Mouse (Mus musculus): ENCODE data around the gene Dennd4b. TPM values are rescaled to one million over a fixed set of nuclear protein-coding genes. Genes with fewer than 3 reads are reported as not detected.

The Dennd4b gene
- polyA plus RNA-seq, 1 experiment = 104 TPM

DNA sequence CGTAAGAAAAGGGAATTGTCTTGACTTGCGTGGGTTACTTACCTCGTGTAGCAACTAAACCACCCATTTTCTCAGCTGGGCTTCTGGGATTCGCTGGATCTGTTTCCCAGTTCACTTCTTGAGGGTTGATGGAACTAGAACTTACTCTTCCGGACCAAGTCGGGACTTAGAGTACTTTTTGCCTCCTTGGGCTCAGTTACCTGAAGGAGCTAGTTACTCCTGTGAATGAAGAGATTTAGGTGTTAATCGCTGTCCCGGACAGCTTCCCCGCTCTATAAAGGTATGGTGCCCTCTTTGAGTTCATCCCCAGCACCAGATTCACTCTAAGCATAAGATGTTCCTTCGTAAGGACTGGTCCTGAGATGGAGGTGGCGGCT, 29.1 kb downstream of the Dennd4b start:
- TF ChIP-seq GATA1 (IDR thresholded peaks at IDR 0.05; ENCODE audit: low read length) = no peak

DNA sequence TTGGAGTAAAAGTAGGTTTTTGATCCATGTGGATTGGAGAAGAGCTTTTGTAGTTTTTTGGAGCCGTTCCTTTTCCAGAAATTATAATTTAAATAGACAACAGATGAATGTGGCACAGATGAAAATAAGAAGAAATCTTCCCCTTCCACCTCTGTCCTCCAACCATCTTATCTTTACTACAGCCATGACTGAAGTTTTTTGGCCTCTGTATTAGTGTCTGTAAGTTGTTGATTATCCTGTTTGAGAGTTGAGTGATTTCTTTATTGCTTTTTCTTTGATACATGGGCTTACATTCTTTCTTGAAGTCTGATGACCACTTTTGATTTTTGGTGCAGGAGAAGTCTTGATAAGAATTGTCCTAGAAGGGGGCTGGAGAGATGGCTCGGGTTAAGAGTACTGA, 29.7 kb downstream of the Dennd4b start:
- TF ChIP-seq GATA1 (IDR thresholded peaks at IDR 0.05; ENCODE audit: low read length) = peak; percentile 14

GRCm38 (mm10) chr3:90305801-90306200, 40.8 kb downstream of the Dennd4b start:
- TF ChIP-seq GATA1 (IDR thresholded peaks at IDR 0.05; ENCODE audit: low read length) = no peak

DNA sequence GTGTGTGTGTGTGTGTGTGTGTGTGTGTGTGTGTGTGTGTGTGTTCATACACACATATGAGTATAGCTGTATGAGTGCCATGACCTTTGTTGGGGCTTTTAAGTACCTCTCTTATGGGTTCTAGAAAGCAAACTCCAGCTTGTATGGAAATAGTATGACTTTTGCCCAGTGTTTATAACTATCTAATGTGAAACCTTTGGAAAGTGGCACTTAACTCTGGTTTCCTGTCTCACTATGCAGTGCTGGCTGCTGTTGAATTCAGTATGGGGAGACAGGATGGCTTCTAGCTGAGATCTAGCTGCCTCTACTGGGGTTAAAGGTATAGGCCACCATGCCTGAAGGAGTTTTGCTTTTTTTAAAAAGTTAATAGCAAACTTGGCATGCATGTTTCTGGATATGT, 44.6 kb downstream of the Dennd4b start:
- no peak for TF ChIP-seq GATA1 (IDR thresholded peaks at IDR 0.05; ENCODE audit: low read length)

- TF ChIP-seq GATA1 (IDR thresholded peaks at IDR 0.05; ENCODE audit: low read length) = no peak
Observed at GRCm38 (mm10) chr3:90313367-90313766, 48.4 kb downstream of the Dennd4b start.

DNA sequence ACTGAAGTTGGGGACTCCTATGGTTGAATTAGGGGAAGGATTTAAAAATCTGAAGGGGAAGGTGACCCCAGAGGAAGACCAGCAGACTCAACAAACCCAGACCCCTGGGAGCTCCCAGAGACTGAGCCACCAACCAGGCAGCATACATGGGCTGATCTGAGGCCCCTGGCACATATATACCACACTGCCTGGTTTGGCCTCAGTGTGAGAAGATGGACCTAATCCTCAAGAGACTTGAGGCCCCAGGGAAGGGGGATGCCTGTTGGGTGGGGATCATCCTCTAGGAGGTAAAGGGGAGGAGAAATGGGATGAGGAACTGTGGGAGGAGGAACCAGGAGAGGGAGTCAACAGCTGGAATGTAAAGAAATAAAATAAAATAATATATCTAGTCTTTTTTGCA, 49.3 kb downstream of the Dennd4b start:
- no peak for TF ChIP-seq GATA1 (IDR thresholded peaks at IDR 0.05; ENCODE audit: low read length)

DNA sequence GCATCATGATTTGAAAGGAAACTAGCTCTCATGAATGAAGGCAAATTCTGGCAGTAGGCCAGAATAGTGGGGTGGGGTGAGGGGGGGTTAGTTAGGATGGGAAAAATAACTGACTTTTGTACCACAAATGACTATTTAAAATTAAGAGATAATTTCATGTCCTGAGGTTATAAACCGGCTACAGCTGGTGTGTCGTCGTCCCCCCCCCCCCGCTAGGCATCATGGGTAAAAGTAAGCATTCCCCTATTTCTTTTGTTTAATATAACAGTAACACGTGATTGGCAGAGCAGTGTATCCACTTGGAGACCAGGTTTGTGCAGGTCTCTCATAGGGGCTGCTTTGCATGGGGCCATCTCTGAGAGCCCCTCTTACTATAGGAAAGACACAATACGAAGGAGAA, 57.3 kb downstream of the Dennd4b start:
- no peak for TF ChIP-seq GATA1 (IDR thresholded peaks at IDR 0.05; ENCODE audit: low read length)

DNA sequence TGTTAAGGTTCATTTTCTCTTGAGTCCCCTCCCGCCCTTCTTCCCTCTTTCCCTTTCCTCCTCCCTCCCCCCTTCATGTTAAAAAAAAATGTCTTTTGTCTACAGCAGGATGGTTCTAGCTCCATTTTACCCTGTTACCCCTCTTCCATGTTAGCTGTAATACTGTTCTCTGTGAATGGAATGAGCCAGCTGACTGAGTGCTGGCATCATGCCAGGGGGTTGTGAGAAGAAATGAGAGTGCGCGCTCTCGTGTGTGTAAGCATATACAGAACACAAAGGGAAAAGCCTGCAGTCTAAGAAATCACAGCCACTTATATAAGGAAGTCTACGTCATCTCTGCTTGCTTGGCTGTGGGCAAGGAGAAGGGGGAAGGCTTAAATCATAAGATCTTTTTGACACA, 58.1 kb downstream of the Dennd4b start:
- TF ChIP-seq GATA1 (IDR thresholded peaks at IDR 0.05; ENCODE audit: low read length) = no peak

Other genes starting within 250 kb of the Dennd4b start
- gene 4933434E20Rik, start 213.5 kb upstream of the Dennd4b start, polyA plus RNA-seq (2012) = 19.8 and 35.4 TPM in 2 replicates
- gene Ubap2l, start 212.6 kb upstream of the Dennd4b start, polyA plus RNA-seq (2012) = 158 and 183 TPM in 2 replicates
- gene Tpm3, start 192.5 kb upstream of the Dennd4b start, polyA plus RNA-seq (2012) = 194 and 266 TPM in 2 replicates
- not detected in 2 replicates for gene Nup210l, start 161.1 kb upstream of the Dennd4b start, polyA plus RNA-seq (2012)
- 121 and 183 TPM in 2 replicates for gene Rps27, start 51.5 kb upstream of the Dennd4b start, polyA plus RNA-seq (2012)
- 2.3 and 2.4 TPM in 2 replicates for gene Rab13, start 51.5 kb upstream of the Dennd4b start, polyA plus RNA-seq (2012)
- gene Jtb, start 33.6 kb upstream of the Dennd4b start, polyA plus RNA-seq (2012) = 86.1 and 122 TPM in 2 replicates
- gene Creb3l4, start 21.7 kb upstream of the Dennd4b start, polyA plus RNA-seq (2012) = not detected in 2 replicates
- 14.3 and 15.6 TPM in 2 replicates for gene Slc39a1, start 17.0 kb upstream of the Dennd4b start, polyA plus RNA-seq (2012)
- gene Crtc2, start 11.0 kb upstream of the Dennd4b start, polyA plus RNA-seq (2012) = 40.3 and 49.3 TPM in 2 replicates
- gene Gatad2b, start 28.0 kb downstream of the Dennd4b start, polyA plus RNA-seq (2012) = 3.0 and 3.6 TPM in 2 replicates
- gene Slc27a3, start 124.8 kb downstream of the Dennd4b start, polyA plus RNA-seq (2012) = 2.0 and 3.4 TPM in 2 replicates
- 36.0 and 41.9 TPM in 2 replicates for gene Ints3, start 168.4 kb downstream of the Dennd4b start, polyA plus RNA-seq (2012)
- gene Npr1, start 200.7 kb downstream of the Dennd4b start, polyA plus RNA-seq (2012) = 0.15 and 0.50 TPM in 2 replicates
- gene Ilf2, start 210.9 kb downstream of the Dennd4b start, polyA plus RNA-seq (2012) = 20.2 and 32.3 TPM in 2 replicates
- 3.2 and 3.8 TPM in 2 replicates for gene Snapin, start 225.8 kb downstream of the Dennd4b start, polyA plus RNA-seq (2012)
- 97.1 and 144 TPM in 2 replicates for gene Chtop, start 244.3 kb downstream of the Dennd4b start, polyA plus RNA-seq (2012)
- 1.1 and 3.2 TPM in 2 replicates for gene S100a1, start 249.2 kb downstream of the Dennd4b start, polyA plus RNA-seq (2012)
- gene S100a13, start 249.2 kb downstream of the Dennd4b start, polyA plus RNA-seq (2012) = 3.5 and 3.8 TPM in 2 replicates

Measured in G1E-ER4 (cell line).